Mouse (Mus musculus) spleen, postnatal 10 days (tissue): ENCODE data around the gene Fancc.

Source experiments
- DNase-seq, 2 experiments: peaks; one replicate each; pipeline ENCODE4 v3.0.0; 2021 to 2022; ENCODE audit warnings: low spot score in 2 of 2

Gene Fancc

GRCm38 (mm10) chr13:63246332-63246940 is 250.6 kb downstream of the Fancc start:
- DNase-seq, result no peak

- no peak for DNase-seq
These were observed 251.3 kb downstream of the Fancc start for GRCm38 (mm10) chr13:63245812-63246211.

- no peak for DNase-seq
These were observed 251.9 kb downstream of the Fancc start for GRCm38 (mm10) chr13:63245218-63245617.

GRCm38 (mm10) chr13:63244425-63244824 is 252.7 kb downstream of the Fancc start:
- no peak for DNase-seq

- no peak for DNase-seq
These were observed 253.5 kb downstream of the Fancc start for GRCm38 (mm10) chr13:63243586-63243985.

- no peak for DNase-seq
These were observed 254.5 kb downstream of the Fancc start for GRCm38 (mm10) chr13:63242401-63243192.

- DNase-seq, result no peak
These were observed 255.4 kb downstream of the Fancc start for GRCm38 (mm10) chr13:63241665-63242064.

GRCm38 (mm10) chr13:63240835-63241234 is 256.2 kb downstream of the Fancc start:
- no peak for DNase-seq

GRCm38 (mm10) chr13:63239877-63240671 is 257.0 kb downstream of the Fancc start:
- peak; percentile 72 to 87 for DNase-seq

GRCm38 (mm10) chr13:63239301-63239804 is 257.7 kb downstream of the Fancc start:
- DNase-seq, result peak in 1 of 2 experiments; percentile 31

GRCm38 (mm10) chr13:63238045-63238444 is 259.0 kb downstream of the Fancc start:
- DNase-seq, result no peak

GRCm38 (mm10) chr13:63236159-63236893 is 260.8 kb downstream of the Fancc start:
- no peak for DNase-seq

GRCm38 (mm10) chr13:63235551-63235950 is 261.5 kb downstream of the Fancc start:
- DNase-seq, result no peak
